Mouse (Mus musculus) adrenal gland, postnatal 14 days (tissue): Measurements from ENCODE around the gene Tjp1. TPM values are rescaled to one million over a fixed set of nuclear protein-coding genes. Genes with fewer than 3 reads are reported as not detected.

Experiments used
- DNase-seq: peaks from one replicate; pipeline ENCODE4 v3.0.0; 2021; ENCODE audit warnings: mixed read lengths
- total RNA-seq: library from RNA; stranded (reverse); gene quantifications from 2 replicates; pipeline ENCODE4 v1.2.3, GENCODE M21; 2021

Gene Tjp1
- total RNA-seq, 1 experiment from 2014 or later: 105 TPM

GRCm38 (mm10) chr7:65431018-65431695 lies 96.4 kb downstream of the Tjp1 start:
- no peak for DNase-seq

DNA sequence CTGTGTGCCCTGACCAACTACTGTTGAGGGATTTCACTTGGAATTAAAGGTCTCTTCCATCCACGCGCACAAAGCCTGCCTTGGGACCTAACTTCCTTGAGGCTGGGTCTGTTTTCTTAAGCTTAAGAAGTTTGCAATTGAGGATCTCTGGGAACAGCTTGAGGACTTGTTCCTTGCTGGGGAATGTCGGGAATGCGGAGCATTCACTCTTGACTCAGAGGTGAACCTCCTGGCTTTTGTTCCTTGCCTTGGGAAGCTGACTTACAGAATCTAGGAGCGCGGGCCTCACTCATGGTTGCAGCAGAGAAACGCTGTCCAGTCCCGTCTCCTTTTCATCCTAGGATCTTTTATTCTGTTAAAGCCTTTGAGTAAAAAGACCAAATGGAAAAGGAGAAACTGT lies 97.2 kb downstream of the Tjp1 start:
- DNase-seq: no peak

- no peak for DNase-seq
These were observed 103.1 kb downstream of the Tjp1 start for GRCm38 (mm10) chr7:65424519-65424918.

GRCm38 (mm10) chr7:65422456-65422855 lies 105.1 kb downstream of the Tjp1 start:
- DNase-seq: no peak

GRCm38 (mm10) chr7:65421451-65421850 lies 106.1 kb downstream of the Tjp1 start:
- peak; percentile 74 for DNase-seq

GRCm38 (mm10) chr7:65419926-65420325 lies 107.7 kb downstream of the Tjp1 start:
- DNase-seq: no peak

GRCm38 (mm10) chr7:65419012-65419411 lies 108.6 kb downstream of the Tjp1 start:
- DNase-seq: peak; percentile 44

DNA sequence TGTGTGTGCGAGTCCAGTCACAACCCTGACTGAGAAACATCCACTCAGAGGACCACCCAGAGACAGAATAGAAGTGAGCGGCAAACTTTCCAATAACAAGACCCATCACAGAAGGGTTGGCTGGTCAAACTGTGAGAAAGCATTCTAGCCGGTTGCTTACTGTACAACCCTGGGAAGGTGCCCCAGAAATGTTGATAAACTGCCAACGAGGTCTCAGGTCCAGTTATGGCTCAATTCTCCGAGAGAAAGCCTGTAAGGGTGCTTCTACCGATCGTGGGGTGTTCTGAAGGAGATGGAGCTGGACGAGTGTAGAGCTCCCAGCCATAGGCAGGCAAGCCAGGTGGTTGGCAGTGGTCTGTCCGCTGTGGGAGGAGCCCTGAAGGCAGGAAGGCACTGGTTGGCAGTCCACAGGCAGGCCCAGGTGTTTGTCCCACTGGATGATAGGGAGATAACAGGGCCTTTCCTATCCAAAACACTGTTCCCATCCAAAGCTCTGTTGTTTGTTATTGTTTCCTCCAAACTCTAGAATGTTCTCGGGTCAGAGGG lies 109.1 kb downstream of the Tjp1 start:
- DNase-seq: peak; percentile 51

DNA sequence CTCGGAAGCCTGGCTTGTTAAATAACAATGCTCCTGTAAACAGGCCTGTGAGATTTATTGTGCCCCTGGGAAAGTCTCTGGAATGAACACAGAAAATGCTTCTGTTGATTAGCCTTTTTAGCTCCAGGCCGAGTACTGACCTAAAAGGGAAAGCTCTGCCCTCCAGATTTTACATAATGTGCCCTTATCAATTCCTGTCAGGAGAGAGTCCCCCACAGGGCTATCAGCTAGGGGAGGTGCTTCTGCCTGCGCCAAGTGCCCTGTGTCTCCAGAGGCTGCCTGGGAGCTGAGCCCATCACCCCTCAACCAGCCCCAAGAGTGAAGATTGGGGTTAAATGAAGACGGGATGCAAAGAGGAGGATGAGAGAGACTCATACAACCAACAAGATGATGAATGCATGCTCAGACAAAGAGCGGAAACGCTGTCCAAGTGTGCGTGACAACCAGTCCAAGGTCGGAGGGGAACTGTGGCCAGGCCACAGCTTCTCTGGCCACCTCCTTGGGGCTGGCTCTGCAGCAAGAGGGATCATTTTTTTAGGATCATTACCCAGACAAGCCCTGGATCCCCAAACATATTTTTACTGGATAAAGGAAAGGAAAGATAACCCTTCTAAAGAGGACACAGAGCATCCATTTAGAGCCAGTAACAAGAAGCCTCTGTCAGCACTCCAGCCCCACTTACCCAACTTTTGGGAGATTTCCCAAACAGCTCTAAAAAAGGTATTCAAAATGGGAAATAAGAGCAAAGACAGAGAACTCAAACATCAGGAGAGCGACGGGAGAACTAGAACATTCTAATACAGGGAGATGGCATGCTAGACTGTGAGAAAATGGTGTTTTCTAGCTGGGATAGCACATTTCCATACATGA lies 110.1 kb downstream of the Tjp1 start:
- peak; percentile 63 for DNase-seq

DNA sequence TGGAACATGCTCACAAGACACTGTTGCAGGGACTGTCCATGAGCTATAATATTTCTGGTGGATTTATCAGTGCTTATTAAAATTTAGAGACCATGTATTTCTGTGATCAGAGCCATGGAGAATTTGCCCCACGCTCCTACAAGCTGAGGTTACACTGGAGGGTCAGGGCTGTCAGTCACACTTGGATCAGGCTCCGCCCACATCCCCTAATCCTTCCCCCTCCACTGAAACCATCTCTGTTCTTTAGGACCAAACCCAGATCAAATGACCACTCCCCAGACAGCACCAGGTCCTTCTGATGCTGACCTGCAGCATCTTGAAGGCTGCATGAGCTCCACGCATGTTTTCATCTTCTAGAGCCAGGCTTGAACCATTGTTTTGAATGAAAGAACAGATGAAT lies 111.1 kb downstream of the Tjp1 start:
- no peak for DNase-seq

GRCm38 (mm10) chr7:65413946-65414945 lies 113.3 kb downstream of the Tjp1 start:
- no peak for DNase-seq

- DNase-seq: peak; percentile 55
These were observed 116.9 kb downstream of the Tjp1 start for GRCm38 (mm10) chr7:65410668-65411067.

- DNase-seq: no peak
These were observed 121.2 kb downstream of the Tjp1 start for GRCm38 (mm10) chr7:65406427-65406826.

- no peak for DNase-seq
These were observed 125.1 kb downstream of the Tjp1 start for GRCm38 (mm10) chr7:65402516-65402915.

DNA sequence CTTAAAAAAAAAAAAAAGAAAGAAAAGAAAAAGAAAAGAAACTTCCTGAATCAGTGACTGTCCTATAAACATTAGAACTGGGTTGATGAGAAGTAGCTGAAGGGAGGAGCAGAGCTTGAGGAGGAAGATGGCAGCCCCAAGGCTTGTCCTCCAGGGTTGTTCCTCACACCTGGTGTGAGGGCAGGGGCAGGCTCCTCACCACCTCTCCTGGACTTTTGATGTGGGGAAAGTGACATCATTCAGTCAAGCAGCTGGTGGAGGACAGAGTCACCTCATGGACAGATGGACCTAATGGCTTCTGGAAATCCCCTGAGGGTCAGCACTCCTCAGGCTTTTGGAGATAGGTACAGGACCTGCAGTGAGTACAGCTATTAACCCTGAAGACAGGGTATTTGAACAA lies 126.0 kb downstream of the Tjp1 start:
- no peak for DNase-seq

DNA sequence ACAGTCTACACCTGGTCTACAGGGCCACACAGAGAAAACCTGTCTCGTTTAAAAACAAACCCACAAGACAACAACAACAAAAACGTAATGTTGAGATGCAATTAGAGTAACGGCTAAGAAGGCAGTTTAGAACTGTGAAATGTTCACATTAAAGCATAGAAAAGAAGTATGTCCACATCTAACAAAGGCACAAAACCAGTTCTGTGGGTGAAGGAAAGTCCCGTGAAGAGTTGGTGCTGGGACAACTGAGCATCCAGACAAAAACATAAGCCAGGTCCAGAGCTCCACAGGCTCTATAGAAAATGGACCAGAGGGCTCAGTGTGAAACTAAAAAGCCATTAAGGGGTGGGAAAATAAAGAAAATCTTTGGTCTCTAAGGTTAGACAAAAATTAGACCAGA lies 131.7 kb downstream of the Tjp1 start:
- no peak for DNase-seq

DNA sequence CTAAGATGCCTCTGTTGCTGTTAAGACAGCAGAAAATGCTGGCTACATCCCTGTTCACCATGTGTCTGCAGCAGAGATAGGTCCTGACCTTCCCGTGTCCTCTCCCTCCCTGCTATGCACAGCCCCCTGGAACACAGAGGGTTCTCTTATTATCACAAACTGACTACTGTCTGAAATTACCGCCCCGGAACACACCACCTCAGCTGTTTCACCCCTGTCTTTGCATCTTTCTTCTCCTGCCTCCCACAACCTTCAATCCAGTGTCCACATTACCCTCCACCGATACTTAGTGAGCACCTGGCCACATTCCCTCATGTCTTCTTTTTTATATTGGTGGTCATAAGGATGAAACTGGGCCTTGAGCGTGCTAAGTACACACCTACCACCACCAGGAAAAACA lies 132.4 kb downstream of the Tjp1 start:
- no peak for DNase-seq

GRCm38 (mm10) chr7:65394672-65395071 lies 132.9 kb downstream of the Tjp1 start:
- DNase-seq: no peak

GRCm38 (mm10) chr7:65393704-65394452 lies 133.7 kb downstream of the Tjp1 start:
- peak; percentile 25 for DNase-seq

- no peak for DNase-seq
These were observed 134.6 kb downstream of the Tjp1 start for GRCm38 (mm10) chr7:65392986-65393385.

GRCm38 (mm10) chr7:65389539-65389938 lies 138.0 kb downstream of the Tjp1 start:
- DNase-seq: no peak
